Mouse (Mus musculus): Measurements from ENCODE around the gene Cstf3. TPM values are rescaled to one million over a fixed set of nuclear protein-coding genes. Genes with fewer than 3 reads are reported as not detected.

The Cstf3 gene
- total and polyA plus RNA-seq, 3 experiments: 11.6 to 126 (median 35.7) TPM

DNA sequence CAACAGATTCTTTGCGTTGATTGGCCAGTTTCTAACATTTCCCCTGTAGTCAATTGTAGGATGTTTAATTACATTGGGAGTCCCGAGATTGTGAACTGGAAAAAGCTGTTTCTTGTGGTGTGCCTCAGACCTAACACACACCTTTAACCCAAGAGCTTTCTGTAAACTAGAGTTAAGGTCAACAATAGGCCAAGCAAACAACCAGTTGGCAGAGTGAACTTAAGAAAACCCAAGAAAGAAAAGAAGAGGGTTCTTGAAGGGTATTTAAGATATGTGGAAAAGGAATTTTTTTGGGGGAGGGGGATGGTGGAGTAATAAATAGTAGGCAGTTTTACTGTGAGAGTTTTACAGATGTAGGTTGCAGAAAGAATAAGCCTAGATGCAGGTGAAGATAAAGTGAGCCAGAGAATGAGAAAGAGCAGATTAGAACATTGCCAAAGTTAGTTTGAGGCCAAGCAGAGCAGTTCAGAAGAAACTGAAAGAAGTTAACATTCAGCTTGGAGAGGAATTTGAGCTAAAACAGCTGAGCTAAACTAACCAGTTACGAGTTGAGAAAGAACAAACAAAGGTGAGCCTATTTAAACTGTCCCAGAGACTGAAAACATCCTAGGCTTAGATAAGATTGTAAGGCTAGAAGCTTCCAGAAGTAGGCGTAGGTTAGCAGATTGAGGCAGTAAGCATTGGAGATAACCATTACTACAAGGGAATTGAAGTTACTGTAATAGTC lies 25.8 kb downstream of the Cstf3 start:
- Histone ChIP-seq H3K36me3 (ENCODE audit: control insufficient read depth in 1 of 2, insufficient read depth in 2 of 2, low read length in 2 of 2) (peaks cover 8 to 24% of the 10 kb centered on the region in 2 experiments), H3K79me2 (ENCODE audit: control insufficient read depth, insufficient read depth, low read length, poor library complexity) (no peaks in the 10 kb centered on the region), H3K4me1 (ENCODE audit: control insufficient read depth in 1 of 2, insufficient read depth in 2 of 2, low read length in 2 of 2) (no peaks in the 10 kb centered on the region; a peak in 1 of 4 replicates), H3K4me3 (ENCODE audit: control insufficient read depth in 1 of 2, insufficient read depth in 1 of 2, low read depth in 2 of 2, low read length in 2 of 2) (no peak overlapping the region), H3K27me3 (ENCODE audit: control insufficient read depth in 1 of 2, insufficient read depth in 2 of 2, low read length in 2 of 2) (no peaks in the 10 kb centered on the region), H3K27ac (ENCODE audit: control insufficient read depth, low read depth, low read length) (no peak overlapping the region), H3K9ac (ENCODE audit: control insufficient read depth, low read depth, low read length, poor library complexity, severe bottlenecking) (no peak overlapping the region), H3K9me3 (replicated peaks; ENCODE audit: insufficient read depth, low read length) (no peaks in the 10 kb centered on the region)
- DNase-seq (ENCODE audit: low read depth, low spot score): no peak
- TF ChIP-seq UBTF (IDR thresholded peaks at IDR 0.05; ENCODE audit: borderline replicate concordance, insufficient read depth, low read depth, low read length) (no peak), ETS1 (IDR thresholded peaks at IDR 0.05; ENCODE audit: low read depth, low read length) (peak; percentile 15; the same call in 1 of the 2 replicates)

GRCm38 (mm10) chr2:104658659-104659058 lies 68.3 kb downstream of the Cstf3 start:
- Histone ChIP-seq H3K4me3 (ENCODE audit: control insufficient read depth in 1 of 2, insufficient read depth in 1 of 2, low read depth in 2 of 2, low read length in 2 of 2) (no peak overlapping the region), H3K27me3 (ENCODE audit: control insufficient read depth in 1 of 2, insufficient read depth in 2 of 2, low read length in 2 of 2) (no peaks in the 10 kb centered on the region), H3K36me3 (ENCODE audit: control insufficient read depth in 1 of 2, insufficient read depth in 2 of 2, low read length in 2 of 2) (peaks cover 0 to 8% of the 10 kb centered on the region in 2 experiments; a peak in 3 of 4 replicates), H3K27ac (ENCODE audit: control insufficient read depth, low read depth, low read length) (no peak overlapping the region), H3K4me1 (ENCODE audit: control insufficient read depth in 1 of 2, insufficient read depth in 2 of 2, low read length in 2 of 2) (no peaks in the 10 kb centered on the region), H3K9me3 (replicated peaks; ENCODE audit: insufficient read depth, low read length) (no peaks in the 10 kb centered on the region), H3K79me2 (ENCODE audit: control insufficient read depth, insufficient read depth, low read length, poor library complexity) (no peaks in the 10 kb centered on the region), H3K9ac (ENCODE audit: control insufficient read depth, low read depth, low read length, poor library complexity, severe bottlenecking) (no peak overlapping the region)
- DNase-seq (ENCODE audit: low read depth, low spot score): no peak
- TF ChIP-seq ETS1 (IDR thresholded peaks at IDR 0.05; ENCODE audit: low read depth, low read length) (no peak), ZNF384 (IDR thresholded peaks at IDR 0.05; ENCODE audit: low read depth, low read length) (no peak), UBTF (IDR thresholded peaks at IDR 0.05; ENCODE audit: borderline replicate concordance, insufficient read depth, low read depth, low read length) (no peak), NELFE (IDR thresholded peaks at IDR 0.05; ENCODE audit: low read depth, low read length) (no peak), USF2 (IDR thresholded peaks at IDR 0.05; ENCODE audit: borderline replicate concordance in 1 of 2, insufficient read depth in 1 of 2, low read depth in 1 of 2, low read length in 2 of 2) (no peak), TCF12 (IDR thresholded peaks at IDR 0.05; ENCODE audit: low read depth, low read length) (no peak), JUND (IDR thresholded peaks at IDR 0.05; ENCODE audit: low read depth, low read length) (no peak), TAL1 (IDR thresholded peaks at IDR 0.05; ENCODE audit: low read length) (no peak), MAZ (IDR thresholded peaks at IDR 0.05; ENCODE audit: low read depth, low read length) (no peak), CTCF (IDR thresholded peaks at IDR 0.05 in 2 of 3, conservative IDR thresholded peaks at IDR 0.05 in 1 of 3; ENCODE audit: control insufficient read depth in 1 of 3, insufficient read depth in 1 of 3, low read depth in 2 of 3, low read length in 3 of 3, poor library complexity in 1 of 3, severe bottlenecking in 1 of 3) (no peak), GATA1 (IDR thresholded peaks at IDR 0.05; ENCODE audit: low read depth, low read length) (no peak), MEF2A (IDR thresholded peaks at IDR 0.05; ENCODE audit: extremely low read depth, insufficient replicate concordance, low read depth, low read length, poor library complexity, severe bottlenecking) (no peak), POLR2A (IDR thresholded peaks at IDR 0.05; ENCODE audit: control insufficient read depth in 1 of 2, insufficient read depth in 1 of 2, low read depth in 1 of 2, low read length in 2 of 2, poor library complexity in 1 of 2) (no peak), SMC3 (IDR thresholded peaks at IDR 0.05; ENCODE audit: low read depth, low read length) (no peak), MYC (IDR thresholded peaks at IDR 0.05; ENCODE audit: low read depth, low read length) (no peak), SIN3A (IDR thresholded peaks at IDR 0.05; ENCODE audit: low read length) (no peak), TBP (IDR thresholded peaks at IDR 0.05; ENCODE audit: low read depth, low read length) (no peak), POLR2AphosphoS5 (IDR thresholded peaks at IDR 0.05; ENCODE audit: borderline replicate concordance, low read depth, low read length) (no peak), RAD21 (IDR thresholded peaks at IDR 0.05; ENCODE audit: low read depth, low read length) (no peak)

All from MEL (cell line).